Mouse (Mus musculus) cerebellum, adult 2 months (tissue): ENCODE measurements around the gene Exosc7.

Source experiments
- CTCF ChIP-seq: fragments of 200-500 bp; IDR thresholded peaks from 2 replicates; pipeline ENCODE4 v1.5.1; 2011; ENCODE audit warnings: low read depth, mild to moderate bottlenecking, control low read depth, low read length, moderate library complexity, borderline replicate concordance; ENCODE audit not compliant: insufficient read depth
- POLR2A ChIP-seq: fragments of 200-500 bp; IDR thresholded peaks from 2 replicates; pipeline ENCODE4 v1.6.1; 2011; ENCODE audit warnings: low read length, control low read depth, borderline replicate concordance; ENCODE audit not compliant: insufficient read depth

- TF ChIP-seq POLR2A, result no peak
- TF ChIP-seq CTCF, result no peak
Observed at GRCm38 (mm10) chr9:123107186-123107585, 5.8 kb upstream of the Exosc7 start.
